Mouse (Mus musculus) midbrain, embryonic 10.5 days (tissue): Measurements from ENCODE around the gene Itk. TPM values are rescaled to one million over a fixed set of nuclear protein-coding genes. Genes with fewer than 3 reads are reported as not detected.

Experiments
- DNase-seq: peaks from one replicate; pipeline ENCODE4 v3.0.0-alpha.2; 2017; ENCODE audit warnings: low spot score
- H3K27ac ChIP-seq: fragments of 300-500 bp; sonication (generic); replicated peaks from 2 replicates; pipeline ENCODE4 v1.5.1; 2016; ENCODE audit warnings: mild to moderate bottlenecking
- H3K27me3 ChIP-seq: fragments of 300-500 bp; sonication (generic); 2 replicates; pipeline ENCODE4 v1.6.1; 2016; ENCODE audit warnings: low read depth, mild to moderate bottlenecking; ENCODE audit not compliant: poor library complexity, severe bottlenecking
- H3K36me3 ChIP-seq: fragments of 300-500 bp; sonication (generic); 2 replicates; pipeline ENCODE4 v1.6.1; 2016; ENCODE audit warnings: mild to moderate bottlenecking, moderate library complexity
- H3K4me1 ChIP-seq: fragments of 300-500 bp; sonication (generic); 2 replicates; pipeline ENCODE4 v1.6.1; 2016
- H3K4me3 ChIP-seq: fragments of 300-500 bp; sonication (generic); 2 replicates; pipeline ENCODE4 v1.5.1; 2016; ENCODE audit warnings: mild to moderate bottlenecking, moderate library complexity
- H3K9me3 ChIP-seq: fragments of 300-500 bp; sonication (generic); replicated peaks from 2 replicates; pipeline ENCODE4 v1.6.1; 2016; ENCODE audit warnings: mild to moderate bottlenecking
- WGBS: fragments of 180-500 bp; shearing (Covaris S2); methylation state at CpG from one replicate; pipeline ENCODE4 v1.1.7; 2016; 5-methylcytosine and 5-hydroxymethylcytosine counted together
- polyA plus RNA-seq: library from polyadenylated mRNA; unstranded; fragments of >200 nt; fragmentation: Nextera tagmentation; extraction: Ambion mirVana; gene quantifications from 2 replicates; pipeline ENCODE4 v1.2.1, GENCODE M21; 2016

Itk gene
- polyA plus RNA-seq, 1 experiment from 2014 or later: 0.04 TPM

DNA sequence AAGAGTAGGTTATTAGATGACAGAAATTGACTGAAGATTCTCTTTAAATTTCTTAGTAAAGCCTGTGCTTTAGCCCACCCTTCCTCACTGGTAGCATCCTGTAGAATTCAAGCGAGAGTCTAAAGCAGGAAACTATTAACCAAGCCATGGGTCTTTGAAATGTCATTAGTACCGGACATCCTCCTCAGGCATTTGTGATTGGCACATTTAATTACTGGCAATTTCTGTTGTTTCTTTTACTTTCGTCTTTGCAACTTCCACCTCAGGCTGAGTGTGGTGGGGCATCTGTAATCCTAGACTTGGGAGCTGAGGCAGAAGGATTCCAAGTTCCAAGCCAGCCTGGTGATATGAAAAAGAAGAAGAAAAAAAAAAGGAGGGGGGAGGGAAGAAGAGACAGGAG lies 23.0 kb downstream of the Itk start:
- Histone ChIP-seq H3K4me3 (no peak overlapping the region), H3K4me1 (no peaks in the 10 kb centered on the region), H3K36me3 (no peaks in the 10 kb centered on the region), H3K9me3 (no peaks in the 10 kb centered on the region), H3K27me3 (no peaks in the 10 kb centered on the region), H3K27ac (no peak overlapping the region)
- DNase-seq: no peak
- 77% methylated on average over 3 of the region's 3 CpGs for WGBS

DNA sequence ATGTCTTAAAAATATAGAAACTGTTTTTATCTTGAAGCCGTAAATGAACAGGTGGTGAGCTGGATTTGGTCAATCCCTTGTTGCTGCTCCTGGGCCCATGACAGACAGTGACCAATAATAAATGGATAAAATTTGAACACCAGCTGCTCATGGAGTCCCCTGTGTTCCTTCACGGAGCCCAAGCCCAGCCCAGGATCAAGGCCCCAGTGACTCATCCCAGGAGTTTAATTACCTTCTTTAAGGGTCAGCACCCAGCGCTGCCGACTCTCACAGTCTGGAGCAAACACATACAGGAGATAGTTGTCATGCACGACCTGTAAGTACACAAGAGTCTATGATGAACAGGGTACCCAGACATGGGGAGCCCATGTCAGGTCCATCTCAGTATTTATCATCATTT lies 23.6 kb downstream of the Itk start:
- 83% methylated on average over 5 of the region's 5 CpGs for WGBS
- Histone ChIP-seq H3K27ac (no peak overlapping the region), H3K27me3 (no peaks in the 10 kb centered on the region), H3K4me3 (no peak overlapping the region), H3K36me3 (no peaks in the 10 kb centered on the region), H3K9me3 (no peaks in the 10 kb centered on the region), H3K4me1 (no peaks in the 10 kb centered on the region)
- DNase-seq: no peak

DNA sequence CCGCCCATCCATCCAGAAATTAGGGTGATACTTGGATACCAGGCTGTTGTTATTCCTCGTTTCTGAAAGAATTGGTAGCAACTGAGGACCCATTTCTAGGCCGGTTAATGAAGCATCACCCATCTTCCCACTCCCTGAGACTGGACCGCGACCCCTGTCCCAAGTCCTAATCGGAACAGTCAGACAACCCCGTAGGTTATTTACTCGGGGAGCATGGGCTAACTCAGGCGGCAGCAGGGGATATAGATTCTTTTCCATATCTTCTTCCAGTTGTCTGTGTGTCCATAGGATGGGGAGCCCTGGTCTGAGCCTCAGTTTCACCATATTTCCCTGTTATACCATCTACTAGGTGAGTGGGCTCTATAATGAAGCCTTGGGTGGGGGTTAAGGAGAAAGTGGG lies 25.5 kb downstream of the Itk start:
- WGBS: 95% methylated on average over 9 of the region's 9 CpGs
- Histone ChIP-seq H3K9me3 (no peaks in the 10 kb centered on the region), H3K27me3 (no peaks in the 10 kb centered on the region), H3K4me3 (no peak overlapping the region), H3K4me1 (no peaks in the 10 kb centered on the region), H3K27ac (no peak overlapping the region), H3K36me3 (no peaks in the 10 kb centered on the region)
- no peak for DNase-seq

DNA sequence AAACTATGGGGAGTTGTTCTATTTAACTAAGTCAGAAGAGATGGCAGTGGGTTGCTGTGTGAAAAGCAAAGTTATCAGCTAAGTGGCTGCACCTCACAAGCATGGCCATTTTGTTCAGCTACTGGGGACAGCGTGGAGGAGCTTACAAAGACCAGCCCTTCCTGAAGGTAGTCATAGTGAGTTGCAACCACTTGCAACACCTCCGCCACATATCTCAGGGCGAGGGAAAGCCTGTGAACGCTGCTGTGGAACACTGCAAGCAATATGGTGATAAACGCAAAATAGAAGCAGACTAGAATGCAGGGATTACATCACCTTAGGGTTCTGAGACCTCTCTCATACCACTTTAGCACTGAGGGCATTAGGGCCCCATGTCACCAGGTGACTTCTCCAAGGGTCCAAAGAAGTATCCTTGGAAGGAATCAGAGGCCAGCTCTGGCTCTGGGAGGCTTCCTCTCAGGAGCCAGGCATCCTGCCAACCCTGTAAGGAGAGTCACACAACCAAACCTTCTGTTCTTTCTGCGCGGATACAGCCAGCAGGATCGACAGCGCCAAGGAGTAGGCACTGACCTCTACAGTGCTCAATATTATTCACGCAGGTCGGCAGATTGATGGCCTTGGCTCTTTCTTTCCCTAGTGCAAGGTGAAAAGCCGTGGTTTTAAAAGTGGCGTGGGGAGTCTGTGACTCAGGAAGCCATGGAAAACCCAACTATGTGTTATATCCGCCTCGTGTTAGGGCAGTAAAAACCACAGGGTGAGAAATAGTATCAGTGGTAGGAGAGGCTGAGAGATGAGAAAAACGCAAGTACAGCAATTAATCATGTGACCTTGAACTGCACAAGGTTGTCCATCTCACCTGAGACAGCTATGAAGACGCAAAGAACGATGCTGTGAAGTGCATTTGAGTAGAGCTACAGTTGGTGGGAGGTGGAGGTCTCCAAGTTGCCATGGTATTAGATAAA lies 27.0 kb downstream of the Itk start:
- H3K36me3 ChIP-seq: no peaks in the 10 kb centered on the region
- H3K27me3 ChIP-seq: no peaks in the 10 kb centered on the region
- no peak overlapping the region for H3K27ac ChIP-seq
- no peak overlapping the region for H3K4me3 ChIP-seq
- no peaks in the 10 kb centered on the region for H3K4me1 ChIP-seq
- DNase-seq: no peak
- H3K9me3 ChIP-seq: no peaks in the 10 kb centered on the region
- WGBS: 92% methylated on average over 18 of the region's 18 CpGs

DNA sequence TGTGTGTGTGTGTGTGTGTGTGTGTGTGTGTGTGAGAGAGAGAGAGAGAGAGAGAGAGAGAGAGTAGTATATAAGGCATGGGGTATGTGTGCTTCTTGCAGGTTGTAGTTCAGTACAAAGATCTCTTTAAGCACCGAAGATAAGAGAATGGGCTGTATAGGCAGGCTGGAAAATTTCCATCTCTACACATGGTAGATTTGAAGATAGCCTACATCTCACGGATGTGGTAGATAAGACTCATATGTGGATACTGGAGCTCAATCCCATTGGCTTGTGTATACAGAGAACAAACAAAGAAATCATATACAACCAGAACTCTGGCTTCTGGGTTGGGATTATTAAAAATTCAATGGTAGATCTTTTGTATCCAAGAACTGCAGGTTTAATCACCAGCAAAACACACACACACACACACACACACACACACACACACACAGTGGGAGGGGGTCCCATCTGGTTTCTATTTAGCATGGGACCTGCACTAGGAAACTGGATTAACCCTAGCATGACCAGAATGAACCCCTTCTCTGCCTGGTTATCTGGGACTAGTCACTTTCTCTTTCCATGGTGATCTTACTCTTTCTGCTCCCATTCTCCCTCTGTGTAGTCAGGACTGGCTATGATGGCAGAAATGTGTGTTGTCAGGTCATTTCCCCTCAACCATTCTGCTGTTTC lies 28.2 kb downstream of the Itk start:
- H3K27me3 ChIP-seq: no peaks in the 10 kb centered on the region
- no peak overlapping the region for H3K27ac ChIP-seq
- no peaks in the 10 kb centered on the region for H3K4me1 ChIP-seq
- 72% methylated on average over 2 of the region's 2 CpGs for WGBS
- H3K9me3 ChIP-seq: no peaks in the 10 kb centered on the region
- no peak overlapping the region for H3K4me3 ChIP-seq
- DNase-seq: no peak
- H3K36me3 ChIP-seq: no peaks in the 10 kb centered on the region

DNA sequence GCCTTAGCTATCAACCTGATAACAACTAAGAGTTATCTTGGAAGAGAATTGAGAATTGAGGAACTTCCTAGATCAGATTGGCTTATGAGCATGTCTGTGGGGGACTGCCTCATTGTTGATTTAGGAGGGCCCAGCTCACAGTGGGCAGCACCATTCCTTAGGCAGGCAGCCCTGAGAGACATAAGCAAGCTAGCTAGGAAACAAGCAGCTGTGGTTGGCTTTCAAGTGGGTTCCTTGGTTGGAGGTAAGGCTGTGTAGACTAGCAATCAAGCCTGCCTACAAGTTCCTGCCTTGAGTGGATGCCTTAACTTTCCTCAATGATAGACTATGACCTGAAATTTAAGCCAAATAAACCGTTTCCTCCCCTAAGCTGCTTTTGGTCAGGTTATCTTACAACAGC lies 30.9 kb downstream of the Itk start:
- WGBS: 78% methylated on average over 1 of the region's 1 CpGs
- DNase-seq: no peak
- H3K27me3 ChIP-seq: no peaks in the 10 kb centered on the region
- no peaks in the 10 kb centered on the region for H3K9me3 ChIP-seq
- H3K4me1 ChIP-seq: no peaks in the 10 kb centered on the region
- H3K27ac ChIP-seq: no peak overlapping the region
- H3K36me3 ChIP-seq: no peaks in the 10 kb centered on the region
- no peak overlapping the region for H3K4me3 ChIP-seq

DNA sequence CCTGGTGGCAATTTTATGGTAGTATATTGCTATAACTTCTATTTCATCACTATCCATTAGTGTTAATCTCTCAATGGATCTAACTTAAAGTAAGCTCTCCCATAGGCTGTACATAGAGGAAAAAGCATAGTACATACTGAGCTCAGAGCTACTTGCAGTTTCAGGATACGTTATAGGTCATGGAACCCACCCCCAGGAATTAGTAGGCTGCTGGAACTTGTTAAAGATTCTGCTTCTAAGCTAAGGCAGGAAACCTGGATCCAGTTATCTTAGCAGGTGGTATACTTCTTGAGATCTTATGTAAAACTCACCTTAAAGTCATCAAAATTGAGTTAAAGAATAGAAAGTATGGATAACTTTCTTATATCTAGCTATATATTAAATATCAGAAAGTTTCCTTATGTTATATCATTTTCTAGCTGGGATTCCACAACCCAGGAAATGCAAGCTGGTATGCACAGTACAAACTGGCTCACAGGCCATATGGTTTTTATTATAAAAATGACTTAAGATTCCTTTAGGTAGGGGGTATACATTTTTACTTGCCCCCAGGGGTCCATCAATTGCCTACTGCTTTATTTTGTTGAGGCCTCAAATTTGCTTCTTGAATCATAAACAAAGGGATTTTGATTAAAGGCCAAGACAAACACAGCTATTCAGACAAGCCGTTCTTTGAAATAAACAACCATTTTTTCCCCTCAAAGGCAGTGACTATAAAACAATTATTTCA lies 39.5 kb downstream of the Itk start:
- Histone ChIP-seq H3K36me3 (no peaks in the 10 kb centered on the region), H3K4me1 (no peaks in the 10 kb centered on the region), H3K9me3 (no peaks in the 10 kb centered on the region), H3K27me3 (no peaks in the 10 kb centered on the region), H3K27ac (no peak overlapping the region), H3K4me3 (no peak overlapping the region)
- WGBS: 67% methylated on average over 2 of the region's 2 CpGs
- no peak for DNase-seq

DNA sequence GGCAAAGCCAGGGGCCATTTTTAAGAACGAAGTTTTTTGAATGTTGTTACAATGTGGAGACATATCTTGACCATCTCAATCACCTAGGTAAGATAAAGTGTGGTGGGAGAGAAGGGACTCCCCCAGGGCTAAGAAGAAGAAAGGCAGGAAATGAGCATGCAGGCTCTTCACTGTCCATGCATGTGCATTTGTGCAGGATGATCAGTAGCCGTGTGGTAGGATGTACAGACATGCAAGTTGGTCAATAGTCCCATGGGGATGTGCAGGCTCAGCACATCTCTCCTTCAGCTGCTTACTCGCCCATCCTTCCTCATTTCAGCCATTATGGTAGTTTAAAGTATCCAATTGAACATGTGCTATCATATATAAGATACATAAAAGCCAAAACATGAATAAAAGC lies 40.9 kb downstream of the Itk start:
- no peaks in the 10 kb centered on the region for H3K4me1 ChIP-seq
- 87% methylated on average over 3 of the region's 3 CpGs for WGBS
- no peaks in the 10 kb centered on the region for H3K36me3 ChIP-seq
- no peak for DNase-seq
- no peak overlapping the region for H3K4me3 ChIP-seq
- H3K27me3 ChIP-seq: no peaks in the 10 kb centered on the region
- H3K27ac ChIP-seq: no peak overlapping the region
- no peaks in the 10 kb centered on the region for H3K9me3 ChIP-seq

DNA sequence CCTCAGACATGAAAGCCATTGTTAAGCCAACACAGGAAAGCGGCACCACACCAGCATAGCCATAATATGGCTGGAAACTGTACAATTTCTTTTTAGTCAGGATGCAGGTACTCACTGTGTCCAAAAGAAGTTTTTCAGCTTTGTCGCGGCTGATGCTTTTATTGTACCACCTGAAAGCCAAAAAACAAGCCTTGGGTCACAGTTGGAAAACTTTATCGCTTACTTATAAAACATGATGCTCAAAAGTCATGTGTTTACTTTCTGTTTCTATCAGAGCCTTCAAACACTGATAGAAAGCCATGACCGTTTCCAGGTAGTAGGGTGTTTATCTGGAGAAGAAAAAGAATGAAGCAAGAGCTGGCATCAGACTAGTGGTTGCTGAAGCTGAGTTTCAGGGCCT lies 41.6 kb downstream of the Itk start:
- whole genome bisulfite sequencing: 89% methylated on average over 5 of the region's 5 CpGs
- Histone ChIP-seq H3K27ac (no peak overlapping the region), H3K27me3 (no peaks in the 10 kb centered on the region), H3K36me3 (no peaks in the 10 kb centered on the region), H3K4me1 (no peaks in the 10 kb centered on the region), H3K4me3 (no peak overlapping the region), H3K9me3 (no peaks in the 10 kb centered on the region)
- DNase-seq: no peak

GRCm38 (mm10) chr11:46343886-46344546 lies 45.3 kb downstream of the Itk start:
- Histone ChIP-seq H3K36me3 (no peaks in the 10 kb centered on the region), H3K9me3 (no peaks in the 10 kb centered on the region), H3K4me1 (no peaks in the 10 kb centered on the region), H3K4me3 (no peak overlapping the region), H3K27ac (no peak overlapping the region), H3K27me3 (no peaks in the 10 kb centered on the region)
- DNase-seq: no peak
- WGBS: 64% methylated on average over 5 of the region's 5 CpGs

DNA sequence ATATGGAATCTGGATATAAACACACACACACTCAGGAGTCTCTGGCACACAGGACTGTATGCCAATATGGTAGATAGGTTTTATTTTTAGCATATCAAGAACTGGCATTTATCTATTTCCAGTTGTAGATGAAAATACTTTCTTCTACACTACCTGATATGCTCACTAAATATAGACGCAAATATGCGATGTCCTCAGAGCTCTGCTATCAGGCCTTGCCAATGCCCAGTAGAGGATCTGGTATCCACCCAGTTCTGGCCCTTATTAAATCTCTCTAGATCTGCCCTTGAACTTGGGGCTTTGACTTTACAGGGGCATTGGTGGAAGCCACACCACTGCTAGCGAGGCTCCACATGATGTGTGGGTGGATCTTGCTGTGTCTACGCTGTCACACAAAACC lies 47.4 kb downstream of the Itk start:
- DNase-seq: no peak
- no peaks in the 10 kb centered on the region for H3K36me3 ChIP-seq
- H3K4me3 ChIP-seq: no peak overlapping the region
- no peaks in the 10 kb centered on the region for H3K27me3 ChIP-seq
- 91% methylated on average over 4 of the region's 4 CpGs for WGBS
- no peak overlapping the region for H3K27ac ChIP-seq
- no peaks in the 10 kb centered on the region for H3K4me1 ChIP-seq
- no peaks in the 10 kb centered on the region for H3K9me3 ChIP-seq

DNA sequence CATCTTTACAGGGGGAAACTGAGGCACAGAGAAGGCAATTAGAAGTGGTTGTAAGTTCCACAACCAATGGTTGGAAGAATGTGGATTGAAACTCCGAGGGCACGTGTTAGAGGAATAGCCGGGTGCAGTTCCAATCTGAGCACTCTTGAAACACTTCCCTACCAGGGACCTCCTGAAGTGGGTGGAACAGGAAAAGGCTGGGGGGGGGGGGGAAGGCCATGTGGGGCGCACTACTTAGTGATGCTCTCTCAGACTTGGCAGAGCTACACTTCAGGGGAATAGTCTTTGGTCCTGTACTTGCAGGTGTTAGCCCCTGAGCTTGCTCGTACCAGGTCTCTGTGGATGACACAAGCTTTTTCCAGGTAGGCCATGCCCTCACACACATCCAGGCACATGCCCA lies 53.3 kb downstream of the Itk start:
- no peak for DNase-seq
- 93% methylated on average over 5 of the region's 5 CpGs for WGBS
- no peak overlapping the region for H3K4me3 ChIP-seq
- H3K27ac ChIP-seq: no peak overlapping the region
- no peaks in the 10 kb centered on the region for H3K36me3 ChIP-seq
- no peaks in the 10 kb centered on the region for H3K27me3 ChIP-seq
- no peaks in the 10 kb centered on the region for H3K4me1 ChIP-seq
- no peaks in the 10 kb centered on the region for H3K9me3 ChIP-seq
